Mouse (Mus musculus) R1 (cell line): ENCODE data around the gene Nutm1.

Experiments used
- DNase-seq: peaks from one replicate; pipeline ENCODE4 v3.0.0-alpha.2; 2018; ENCODE audit warnings: low read depth, low spot score

Nutm1 gene

DNA sequence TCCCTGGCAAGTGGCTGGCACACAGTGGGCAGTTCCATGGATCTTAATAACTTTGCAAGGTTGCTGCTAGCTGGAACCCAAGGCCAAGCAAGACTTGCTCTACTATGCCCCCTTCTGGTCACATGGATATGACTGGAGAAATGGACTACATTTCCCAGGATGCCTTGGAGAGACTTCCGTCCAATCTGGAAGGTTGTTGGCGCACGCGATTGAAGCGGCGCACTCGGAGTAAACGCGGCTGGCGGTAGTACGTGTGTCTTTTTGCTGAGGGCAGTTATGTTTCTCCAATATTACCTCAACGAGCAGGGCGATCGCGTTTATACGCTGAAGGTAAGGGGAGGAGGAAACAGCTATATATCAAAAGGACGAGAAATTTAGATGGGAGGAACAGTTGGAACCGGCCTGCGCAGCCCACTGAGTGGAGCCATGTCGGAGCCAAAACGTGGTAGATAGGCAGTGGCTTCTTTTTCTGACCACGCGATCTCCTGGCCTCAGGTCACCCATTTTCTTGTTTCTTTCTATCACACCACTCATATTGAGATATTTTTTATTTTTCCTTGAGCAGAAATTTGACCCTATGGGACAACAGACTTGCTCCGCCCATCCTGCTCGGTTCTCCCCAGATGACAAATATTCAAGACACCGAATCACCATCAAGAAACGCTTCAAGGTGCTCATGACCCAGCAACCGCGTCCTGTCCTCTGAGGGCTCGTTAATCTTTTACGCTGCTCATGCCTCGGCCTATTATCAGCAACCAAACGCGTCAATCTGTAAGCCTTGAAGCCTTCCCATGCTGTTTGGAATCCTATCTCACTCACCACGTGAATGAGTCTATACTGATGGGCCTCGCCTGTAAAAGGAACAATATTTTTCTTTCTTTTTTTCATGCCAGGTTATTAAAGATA, 2.9 kb upstream of the Nutm1 start, which contains the start of gene Nop10:
Gene Nop10 (plus strand): TSS at position 179 of the 906 bp plus-strand sequence.
- DNase-seq, result peak; percentile 96

DNA sequence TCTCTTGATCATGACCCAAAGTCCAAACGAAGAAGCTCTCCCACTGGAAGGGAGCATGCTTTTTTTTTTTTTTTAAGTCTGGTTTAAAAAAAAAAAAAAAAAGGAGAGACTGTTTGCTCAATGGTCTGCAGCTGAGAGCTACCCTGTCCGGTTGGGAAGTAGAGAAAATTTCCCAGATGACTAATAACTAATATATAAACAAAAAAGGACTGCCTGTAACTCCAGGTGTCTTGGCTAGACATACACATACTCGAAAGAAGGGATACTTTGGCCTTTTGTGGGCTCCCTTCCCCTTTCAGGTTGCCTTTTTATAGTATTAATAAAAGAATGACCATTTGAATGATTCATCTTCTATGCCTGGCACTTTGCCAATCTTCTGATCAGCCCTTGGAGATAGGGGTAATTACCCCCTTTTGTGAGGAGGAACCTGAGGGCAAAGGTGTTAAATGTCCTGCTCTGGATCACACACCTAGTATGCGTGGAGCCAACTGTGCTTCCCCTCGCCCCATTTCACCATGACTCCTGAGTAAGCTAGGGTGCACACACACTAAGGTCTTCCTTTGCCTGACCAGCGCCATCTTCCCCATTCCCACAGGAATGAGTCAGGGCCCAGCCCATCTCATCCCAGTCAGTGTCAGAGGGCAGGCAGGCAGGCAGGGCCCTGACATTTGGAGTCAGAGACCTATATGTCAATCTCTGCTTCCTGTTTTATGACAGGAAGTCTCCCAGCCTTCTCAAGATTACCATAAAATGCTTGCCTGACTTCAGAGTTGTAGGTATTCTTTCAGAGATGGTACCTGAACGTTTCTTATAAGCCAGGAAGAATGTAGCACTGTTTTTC, 4.2 kb downstream of the Nutm1 start:
- DNase-seq, result no peak

DNA sequence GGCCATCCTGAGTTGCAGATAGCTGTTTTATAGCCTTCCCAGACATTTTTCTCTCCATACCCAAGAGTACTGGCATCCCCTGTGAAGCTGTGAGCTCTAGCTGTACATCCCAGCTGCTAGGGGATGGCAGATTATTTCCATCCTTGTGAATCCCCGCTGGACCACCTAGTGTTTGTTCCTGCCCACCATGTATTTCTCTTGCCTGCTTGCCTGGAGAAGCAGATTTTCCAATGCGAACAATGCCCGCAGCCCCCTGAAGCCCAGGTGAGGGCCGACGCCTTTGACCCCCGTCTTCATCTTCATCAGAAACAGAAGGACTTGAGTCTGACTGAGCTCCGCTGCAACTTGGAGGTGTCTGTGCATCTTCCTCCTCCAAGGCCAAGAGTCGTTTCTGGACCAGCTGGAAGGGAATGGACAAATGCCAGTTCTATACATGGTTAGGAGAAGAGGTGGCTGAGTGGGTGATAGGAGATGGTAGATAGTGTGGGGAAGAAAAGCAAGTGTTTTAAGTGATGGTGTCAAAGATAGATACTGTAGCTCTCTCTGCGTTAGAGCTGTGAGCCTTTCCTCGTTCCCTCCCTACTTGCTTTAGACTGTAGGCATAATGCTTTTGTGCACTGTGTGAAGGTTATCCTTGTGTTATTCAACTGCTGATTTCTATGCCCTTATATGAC, 9.2 kb downstream of the Nutm1 start:
- DNase-seq, result no peak

DNA sequence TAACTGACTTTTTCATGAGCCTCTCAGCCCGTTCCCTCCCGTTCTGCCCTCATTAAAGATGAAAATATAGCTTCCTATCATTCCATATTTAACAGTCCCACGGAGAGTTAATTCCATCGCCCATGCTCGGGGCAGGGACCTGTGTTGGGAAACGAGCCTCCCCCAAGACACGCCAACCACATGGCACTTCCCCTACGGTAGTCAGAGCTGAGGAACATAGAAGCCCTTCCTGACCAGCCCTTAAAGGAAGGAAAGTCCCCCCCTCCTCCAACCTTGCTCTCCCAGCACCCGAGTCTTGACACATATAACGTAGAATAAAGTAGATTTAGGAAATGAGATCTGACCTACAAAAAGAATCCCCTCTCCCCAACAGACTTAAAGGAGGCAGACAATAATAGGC, 11.8 kb downstream of the Nutm1 start:
- no peak for DNase-seq

DNA sequence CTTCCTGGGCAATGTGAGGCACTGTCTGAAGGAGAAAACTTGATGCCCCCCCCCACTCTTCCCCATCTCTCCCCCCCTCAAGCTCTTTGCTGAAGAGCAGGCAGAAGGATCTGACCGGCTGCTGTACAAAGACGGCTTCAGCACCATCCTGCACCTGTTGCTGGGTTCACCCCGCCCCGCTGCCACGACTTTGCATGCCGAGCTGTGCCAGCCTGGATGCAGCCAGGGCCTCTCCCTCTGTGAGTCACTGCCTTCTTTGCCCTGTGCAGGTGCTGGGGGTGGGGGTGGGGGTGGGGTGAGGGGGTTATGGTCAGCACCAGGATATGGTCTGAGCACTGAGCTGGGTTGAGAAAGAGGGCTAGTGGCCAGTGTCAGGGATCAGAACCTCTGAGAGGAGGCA, 12.9 kb downstream of the Nutm1 start:
- DNase-seq, result no peak

DNA sequence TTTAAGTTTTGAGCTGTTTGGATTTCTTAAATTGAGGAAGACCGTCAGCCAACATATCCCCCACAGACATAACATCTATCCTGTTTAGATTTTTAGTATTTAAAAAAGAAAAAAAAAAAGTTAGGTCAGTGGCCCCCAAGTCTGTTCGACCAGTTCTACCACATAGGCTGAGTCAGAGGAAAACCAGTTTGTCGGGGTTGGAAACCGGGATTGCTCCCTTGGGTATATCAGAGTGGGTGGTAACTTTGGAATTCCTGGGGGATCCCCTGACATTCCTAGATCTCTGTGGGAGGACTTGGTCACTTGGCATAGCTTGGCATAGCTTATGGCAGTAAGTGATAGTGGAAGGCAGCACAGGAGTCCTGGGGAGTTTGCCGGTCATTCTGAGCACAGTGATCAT, 13.8 kb downstream of the Nutm1 start:
- no peak for DNase-seq

DNA sequence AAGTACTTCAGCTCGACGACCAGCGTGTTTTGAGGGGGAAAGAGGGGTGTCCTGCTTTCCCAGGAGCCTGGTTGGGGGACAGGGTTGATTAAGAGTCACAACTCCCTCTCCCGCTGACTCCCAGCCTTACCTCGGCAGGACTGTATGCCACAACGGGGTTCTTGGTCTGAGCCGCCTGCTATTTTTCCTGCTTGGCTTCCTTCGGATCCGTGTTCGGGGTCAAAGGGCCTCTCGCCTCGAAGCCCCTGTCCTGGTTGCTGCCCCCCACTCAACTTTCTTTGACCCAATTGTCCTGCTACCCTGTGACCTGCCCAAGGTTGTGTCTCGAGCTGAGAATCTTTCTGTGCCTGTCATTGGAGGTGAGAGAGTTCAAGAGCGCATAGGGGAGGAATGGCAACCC, 17.3 kb downstream of the Nutm1 start:
- no peak for DNase-seq

DNA sequence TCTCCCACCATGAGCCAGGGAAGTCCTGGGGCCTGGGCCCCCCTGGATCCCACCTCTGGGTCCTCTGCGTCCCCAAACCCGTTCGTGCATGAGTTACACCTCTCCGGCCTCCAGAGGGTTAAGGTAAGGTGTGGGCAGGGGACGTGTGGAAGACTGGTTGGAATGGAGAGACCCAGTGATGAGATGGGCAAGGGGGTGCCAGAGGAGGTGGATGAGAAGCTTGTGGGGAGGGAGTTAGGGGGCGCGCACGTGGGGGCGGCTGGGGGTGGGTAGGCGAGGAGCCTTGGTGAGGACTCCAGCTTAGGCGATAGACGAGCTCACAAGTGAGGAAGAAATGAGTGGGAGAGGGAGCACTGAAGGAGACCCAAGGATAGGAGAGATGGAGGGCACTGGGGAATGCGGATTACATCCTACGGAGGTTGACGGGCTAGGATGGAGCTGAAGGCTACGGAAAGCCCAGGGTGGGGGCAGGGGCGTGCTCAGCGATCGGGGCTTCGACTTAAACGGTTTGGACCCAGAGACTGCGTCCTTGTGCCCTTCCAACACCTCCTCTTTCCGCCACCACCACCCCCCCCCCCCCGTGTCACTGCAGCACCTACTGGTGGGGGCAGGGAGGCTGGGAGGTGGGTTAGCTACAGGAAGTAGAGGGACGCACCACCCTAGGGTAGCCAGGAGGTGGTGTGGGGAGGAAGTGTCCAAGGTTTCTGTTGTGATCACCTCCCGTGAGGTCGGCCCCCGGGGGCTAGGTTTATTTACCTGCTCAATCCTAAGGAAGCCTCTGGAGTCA, 19.0 kb downstream of the Nutm1 start:
- peak; percentile 68 for DNase-seq

DNA sequence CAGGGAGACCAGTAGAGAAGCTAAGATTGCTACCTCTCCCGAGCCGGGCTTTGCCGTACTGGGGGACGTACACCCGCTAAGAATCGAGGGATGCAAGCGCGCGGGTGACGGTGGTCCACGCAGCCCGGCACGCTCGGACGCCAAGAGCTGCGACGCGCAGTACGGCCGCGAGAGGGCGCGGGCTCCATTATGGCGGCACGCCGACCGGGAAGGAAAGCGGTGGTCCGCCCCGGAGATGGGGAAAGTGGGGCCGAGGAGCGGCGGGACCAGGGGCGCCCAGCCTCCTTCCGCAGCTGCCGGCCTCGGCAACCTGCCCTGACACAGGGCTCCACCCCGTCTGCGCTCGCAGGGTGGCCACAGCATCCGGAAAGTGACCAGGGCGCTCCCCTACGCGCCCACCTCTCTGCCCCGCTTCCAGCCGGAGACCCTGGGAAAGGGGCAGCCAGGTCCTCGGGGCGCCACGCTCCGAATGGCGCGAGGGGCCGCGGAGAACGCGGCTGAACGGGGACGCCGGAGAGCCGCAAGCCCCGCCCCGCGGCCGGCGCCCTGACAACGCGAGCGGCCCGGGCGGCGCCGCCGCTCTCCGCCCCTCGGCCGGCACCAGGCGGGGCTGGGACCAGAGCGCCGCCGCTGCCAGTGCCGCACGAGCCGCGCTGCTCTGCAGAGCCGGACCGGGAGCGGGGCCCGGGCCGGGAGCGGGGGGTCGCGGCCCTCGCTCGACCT, 19.7 kb downstream of the Nutm1 start, which contains the start of gene Lpcat4:
Gene Lpcat4 (plus strand): TSS at position 257 of the 723 bp plus-strand sequence.
- peak; percentile 84 for DNase-seq

DNA sequence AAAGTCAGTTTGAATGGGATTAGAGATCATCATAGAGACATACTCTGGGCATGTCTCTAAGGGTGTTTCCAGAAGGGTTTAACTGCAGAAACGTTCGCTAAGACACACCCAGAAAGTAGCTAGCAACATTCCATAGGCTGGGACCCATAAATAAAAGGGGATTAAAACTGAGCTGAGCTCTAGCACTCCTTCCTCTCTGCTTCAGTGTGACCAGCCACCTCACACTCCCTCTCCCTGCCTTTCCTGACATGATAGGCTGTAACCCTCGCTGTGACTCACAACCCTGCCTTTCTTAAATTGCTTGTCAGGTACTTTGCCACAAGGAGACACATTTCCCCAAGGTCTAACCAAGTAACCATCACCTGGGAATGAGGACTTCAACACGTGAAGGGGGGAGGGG, 21.1 kb downstream of the Nutm1 start:
- DNase-seq, result peak; percentile 19

DNA sequence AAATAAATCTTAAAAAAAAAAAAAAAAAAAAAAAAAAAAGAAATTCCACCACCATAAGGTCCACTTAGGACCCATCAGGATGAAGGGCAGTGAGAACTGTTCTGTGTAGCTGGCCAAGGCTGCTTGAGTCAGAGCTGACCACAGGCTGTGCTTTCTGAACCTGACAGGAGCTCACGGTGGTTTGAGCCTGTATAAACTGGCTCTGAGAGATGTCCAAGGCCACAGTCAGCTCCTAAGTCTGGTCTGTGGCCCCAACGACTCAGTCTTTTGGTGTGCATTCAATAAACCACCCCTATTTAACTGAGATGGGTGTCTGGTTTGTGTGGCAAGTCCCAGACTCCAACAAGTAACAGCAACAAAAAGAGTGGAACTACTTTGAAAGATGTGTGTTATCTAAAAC, 22.5 kb downstream of the Nutm1 start:
- DNase-seq, result no peak

DNA sequence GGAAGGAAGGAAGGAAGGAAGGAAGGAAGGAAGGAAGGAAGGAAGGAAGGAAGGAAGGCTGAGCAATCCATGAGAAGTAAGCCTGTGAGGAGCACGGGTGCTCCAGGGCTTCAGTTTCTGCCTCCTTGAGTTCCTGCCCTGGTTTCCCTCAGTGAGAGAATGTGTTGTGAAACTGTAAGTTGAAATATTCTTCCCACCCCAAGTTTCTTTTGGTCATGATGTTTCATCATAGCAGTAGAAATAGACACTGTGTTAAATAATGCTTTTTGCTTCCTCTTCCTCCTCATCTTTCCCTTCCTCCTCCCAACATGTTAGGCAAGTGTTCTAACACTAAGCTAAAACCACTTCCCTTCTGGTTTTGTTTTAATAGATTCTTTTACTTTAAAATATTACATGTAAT, 26.5 kb downstream of the Nutm1 start:
- DNase-seq, result no peak

DNA sequence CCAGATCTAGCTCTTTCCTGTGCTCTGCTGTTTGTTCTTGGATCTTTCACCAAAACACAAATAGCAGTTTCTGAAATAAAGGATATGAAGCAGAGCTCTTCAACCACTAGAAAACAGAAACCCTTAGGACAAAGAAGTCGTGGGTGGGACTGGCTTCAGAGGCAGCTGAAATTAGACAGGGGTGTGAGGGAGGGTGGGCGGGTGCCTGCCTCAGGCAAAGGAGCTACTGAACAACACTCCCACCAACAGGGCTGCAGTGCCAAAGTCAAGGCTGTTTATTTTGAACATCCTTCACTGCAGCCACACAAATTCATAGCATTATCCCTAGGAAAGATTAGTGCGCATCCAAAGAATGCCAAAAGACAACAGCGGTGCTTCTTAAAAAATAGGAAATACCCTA, 34.7 kb downstream of the Nutm1 start:
- no peak for DNase-seq

DNA sequence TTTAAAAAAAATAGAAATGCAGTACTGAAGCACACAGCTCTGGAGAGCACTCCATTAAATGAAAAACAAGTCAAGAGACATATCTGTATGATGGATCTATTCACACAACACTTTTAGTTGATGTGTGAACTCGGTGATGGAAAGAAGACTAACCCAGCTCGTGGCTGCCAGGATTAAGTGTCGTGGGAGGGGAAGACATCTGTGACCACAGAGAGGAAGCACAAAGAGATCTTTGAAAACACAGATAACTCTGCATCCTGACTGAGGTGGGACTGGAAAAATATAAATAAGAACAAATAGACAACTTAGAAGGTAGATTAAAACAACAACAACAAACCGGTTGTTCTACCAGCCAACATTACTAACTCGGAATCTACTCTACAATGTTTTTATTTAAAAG, 36.5 kb downstream of the Nutm1 start:
- DNase-seq, result no peak

DNA sequence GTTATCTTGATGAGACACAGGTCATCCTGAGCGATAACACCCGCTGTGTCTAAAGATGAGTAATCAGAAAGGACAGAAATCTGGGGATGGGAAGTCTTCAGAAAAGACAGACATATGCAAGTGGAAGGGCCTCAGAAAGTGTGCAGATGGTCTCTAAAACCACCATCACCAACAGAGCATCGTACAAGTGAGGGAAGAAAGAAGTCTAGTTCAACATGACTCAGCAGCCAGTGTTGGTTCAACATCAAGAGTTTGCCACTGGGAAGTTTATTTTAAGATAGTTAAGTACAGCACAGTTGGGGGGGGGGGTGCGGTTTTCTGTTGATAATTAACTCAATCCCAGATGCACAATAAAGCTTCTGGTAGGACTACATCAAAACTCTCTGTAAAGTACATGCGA, 38.2 kb downstream of the Nutm1 start:
- no peak for DNase-seq

DNA sequence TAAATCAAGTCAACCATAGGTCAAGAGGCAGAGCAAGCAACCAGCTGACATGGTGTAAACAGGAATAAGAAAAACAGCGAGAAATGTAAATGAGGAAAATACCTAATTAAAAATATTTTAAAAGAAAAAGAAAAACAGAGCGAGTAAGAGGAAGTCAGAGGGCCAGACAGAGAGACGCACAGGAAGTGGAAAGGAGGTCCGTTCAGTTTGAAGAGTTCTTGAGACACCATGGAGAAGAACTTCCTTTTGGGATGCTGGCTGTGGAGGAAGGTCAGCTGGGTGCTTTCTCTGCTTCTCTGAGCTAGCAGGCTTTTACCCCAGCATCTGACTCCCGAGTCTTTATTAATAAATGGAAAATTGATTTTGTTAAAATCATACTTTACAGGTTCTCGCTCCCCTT, 41.5 kb downstream of the Nutm1 start:
- DNase-seq, result no peak

DNA sequence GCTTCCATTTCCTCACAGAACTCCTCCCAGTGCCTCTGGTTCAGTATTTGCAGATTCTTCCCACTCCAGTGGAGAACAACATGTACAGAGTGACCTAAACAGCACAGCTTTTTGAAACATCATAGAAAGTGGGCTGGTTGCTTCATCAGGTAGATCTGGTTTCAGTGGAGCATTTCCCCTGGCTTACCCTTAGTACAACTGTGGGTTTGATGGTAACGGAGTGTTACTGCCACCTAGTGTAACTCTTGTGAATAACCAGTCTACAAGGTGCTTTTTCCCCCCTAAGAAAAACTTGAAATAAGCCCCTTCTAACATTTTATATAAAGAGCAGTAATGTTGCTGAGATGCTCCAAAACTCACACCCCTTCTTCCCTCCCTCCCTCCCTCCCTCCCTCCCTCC, 43.1 kb downstream of the Nutm1 start:
- peak; percentile 40 for DNase-seq

DNA sequence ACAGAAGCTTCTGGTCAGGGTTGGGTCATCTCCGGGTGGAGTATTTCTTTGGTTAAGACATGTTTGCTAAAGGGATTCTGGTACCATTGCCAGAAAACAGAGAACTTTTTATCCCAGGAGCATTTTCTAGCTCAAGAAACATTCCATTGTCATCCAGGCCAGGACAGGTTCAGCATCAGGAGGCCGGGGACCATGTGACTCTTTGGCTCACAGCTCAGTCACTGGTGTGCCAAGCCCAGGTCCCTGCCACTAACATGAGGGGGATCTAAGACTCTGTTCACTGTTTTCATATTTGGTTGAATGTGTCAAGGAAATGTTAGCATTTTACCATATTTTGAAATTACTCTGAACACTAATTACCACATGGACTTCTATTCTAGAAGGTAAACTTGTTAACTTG, 48.4 kb downstream of the Nutm1 start:
- DNase-seq, result no peak

DNA sequence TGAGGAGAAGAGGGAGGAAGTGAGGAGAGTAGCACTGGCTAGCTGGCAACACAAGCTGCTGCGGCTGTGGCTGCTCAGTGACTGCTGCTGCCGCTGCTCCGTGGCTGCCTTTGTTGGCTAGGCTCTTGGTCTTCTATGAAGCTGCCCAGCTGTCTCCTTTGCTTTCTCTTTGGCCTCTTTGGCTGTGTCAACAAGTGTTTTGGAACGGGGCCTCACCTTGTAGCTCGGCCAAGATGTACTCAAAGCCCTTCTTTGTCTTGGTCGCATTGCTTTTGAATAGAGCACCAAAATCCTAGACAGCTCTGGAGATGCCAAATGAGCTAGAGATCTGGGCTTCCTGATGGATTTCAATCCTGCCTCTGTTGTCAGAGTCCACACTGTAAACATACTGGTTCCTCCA, 48.9 kb downstream of the Nutm1 start:
- DNase-seq, result no peak

DNA sequence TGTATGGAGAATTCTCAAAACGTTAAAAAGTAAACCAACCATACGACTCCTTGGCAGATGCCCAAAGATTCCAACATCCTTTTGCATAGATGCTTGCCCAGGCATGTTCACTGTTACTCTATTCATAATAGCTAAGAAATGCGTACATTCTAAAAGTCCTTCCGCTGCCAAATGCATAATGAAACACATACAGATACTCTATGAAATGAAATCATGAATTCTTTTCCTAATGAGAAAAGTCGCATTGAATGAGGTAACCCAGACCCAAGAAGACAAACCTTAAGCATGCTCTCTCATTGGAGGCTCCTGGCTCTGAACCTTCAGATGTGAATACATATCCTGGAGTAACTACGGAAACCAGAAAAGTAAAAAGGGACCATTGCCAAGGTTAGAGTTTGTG, 56.0 kb downstream of the Nutm1 start:
- DNase-seq, result peak; percentile 8
